In the genomic region with DNA sequence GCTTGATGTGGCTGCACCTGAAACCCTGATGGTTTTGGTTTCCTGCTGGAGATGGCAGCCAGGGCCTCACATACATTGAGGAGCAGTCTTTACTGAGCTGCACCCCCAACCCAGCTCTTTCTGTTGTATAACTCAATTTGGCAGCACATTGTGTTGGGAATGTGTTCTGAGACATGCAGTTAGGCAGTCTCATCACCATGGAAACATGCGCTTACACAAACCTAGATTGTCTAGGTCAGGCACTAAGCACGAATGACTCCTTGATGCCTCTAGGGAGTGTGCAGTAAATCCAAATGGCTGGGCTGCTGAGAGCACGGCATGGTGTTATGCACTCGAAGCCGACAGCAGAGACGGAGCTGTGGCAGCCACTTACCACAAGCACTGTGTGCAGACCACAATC, we compare ENCODE assay signal across 11 mouse cellular contexts. TPM values are rescaled to one million over a fixed set of nuclear protein-coding genes. Genes with fewer than 3 reads are reported as not detected.
DNase-seq lines count a peak whose midpoint lies in the region; ATAC-seq lines count a peak whose summit lies in the region.
"Had no signal": no experiment of that assay in that cellular context is flagged by ENCODE, and none has a peak within 500 bp of the region (broad histone marks: within the 10 kb centered on the region; RNA-seq: fewer than 3 reads in every experiment).

No protein-coding gene starts in this region.

- 44% methylated on average over 6 of the region's 6 CpGs for WGBS in neural tube, embryonic 15.5 days
- WGBS in intestine, embryonic 16.5 days: 78% methylated on average over 6 of the region's 6 CpGs

- no peak for DNase-seq in frontal cortex, postnatal 14 days (ENCODE audit: low spot score in 2 of 2)
- peak; percentile 18 to 32 for DNase-seq in left cerebral cortex, adult 18-20 months (ENCODE audit: low spot score in 2 of 2)
- DNase-seq in left cerebral cortex, adult 11 months (ENCODE audit: low spot score): no peak
- peak; percentile 53 to 68 for DNase-seq in right cerebral cortex, postnatal 10 days (ENCODE audit: low spot score in 2 of 2)
- no peak for DNase-seq in right cerebral cortex, postnatal 4 days
- DNase-seq: kidney, adult 2 months had no signal

- H3K4me2 ChIP-seq in neural tube, embryonic 15.5 days: no peak overlapping the region
- no peak overlapping the region for H3K4me2 ChIP-seq in intestine, embryonic 16.5 days (ENCODE audit: low read depth, low read length)
- H3K4me2 ChIP-seq: lung, embryonic 15.5 days had no signal

- peak; percentile 67 for ATAC-seq in frontal cortex, adult (ENCODE audit: low TSS enrichment)
- ATAC-seq in neural tube, embryonic 15.5 days (ENCODE audit: low FRiP score): peak; percentile 35; the same call in 1 of the 2 replicates
- no peak for ATAC-seq in intestine, embryonic 16.5 days

- H3K4me1 ChIP-seq in neural tube, embryonic 15.5 days: peaks cover 23% of the 10 kb centered on the region
- H3K4me1 ChIP-seq in intestine, embryonic 16.5 days (ENCODE audit: control insufficient read depth, insufficient read depth, low read length): no peaks in the 10 kb centered on the region; the same call in 1 of the 2 replicates

- no peak overlapping the region for H3K9ac ChIP-seq in neural tube, embryonic 15.5 days (replicated peaks)
- no peak overlapping the region for H3K9ac ChIP-seq in intestine, embryonic 16.5 days (ENCODE audit: low read depth, low read length)
- H3K9ac ChIP-seq: lung, embryonic 15.5 days had no signal

- H3K4me3 ChIP-seq in neural tube, embryonic 15.5 days (replicated peaks): no peak overlapping the region
- no peak overlapping the region for H3K4me3 ChIP-seq in intestine, embryonic 16.5 days (ENCODE audit: low read length)
- H3K4me3 ChIP-seq: hindbrain, embryonic 10.5 days; lung, embryonic 15.5 days had no signal

- no peak overlapping the region for H3K27ac ChIP-seq in neural tube, embryonic 15.5 days (replicated peaks)
- no peak overlapping the region for H3K27ac ChIP-seq in intestine, embryonic 16.5 days (ENCODE audit: low read length)
- H3K27ac ChIP-seq: hindbrain, embryonic 10.5 days had no signal

- peaks cover 4% of the 10 kb centered on the region; the same call in 1 of the 2 replicates for H3K27me3 ChIP-seq in neural tube, embryonic 15.5 days (replicated peaks)
- no peaks in the 10 kb centered on the region for H3K27me3 ChIP-seq in intestine, embryonic 16.5 days (replicated peaks; ENCODE audit: control insufficient read depth, insufficient read depth, low read length)

- no peaks in the 10 kb centered on the region for H3K9me3 ChIP-seq in neural tube, embryonic 15.5 days (replicated peaks)
- no peaks in the 10 kb centered on the region for H3K9me3 ChIP-seq in intestine, embryonic 16.5 days (ENCODE audit: control insufficient read depth, low read length)
- H3K9me3 ChIP-seq: hindbrain, embryonic 10.5 days; lung, embryonic 15.5 days had no signal

- H3K36me3 ChIP-seq in neural tube, embryonic 15.5 days: no peaks in the 10 kb centered on the region
- no peaks in the 10 kb centered on the region for H3K36me3 ChIP-seq in intestine, embryonic 16.5 days (ENCODE audit: control insufficient read depth, insufficient read depth, low read length)
- H3K36me3 ChIP-seq: hindbrain, embryonic 10.5 days; lung, embryonic 15.5 days had no signal

RNA-seq across cellular contexts. Expression of gene Kifc5b, which starts 22.5 kb away (rescaled TPM):
- total RNA-seq in left cerebral cortex, adult 18-20 months (2021): 1 to 10 TPM; 3.4 to 3.7 TPM
- polyA plus RNA-seq in neural tube, embryonic 15.5 days (2015; fragmentation: Nextera tagmentation; extraction: Ambion mirVana): 2.3 and 3.5 TPM in 2 replicates
- polyA plus RNA-seq in intestine, embryonic 16.5 days (2015; fragmentation: Nextera tagmentation; extraction: Ambion mirVana): 5.3 and 6.5 TPM in 2 replicates

RNA-seq across cellular contexts. Expression of gene Phf1, which starts 38.5 kb away (rescaled TPM):
- total RNA-seq in left cerebral cortex, adult 18-20 months (2021): 10 to 100 TPM; 39.5 to 46.7 TPM
- polyA plus RNA-seq in neural tube, embryonic 15.5 days (2015; fragmentation: Nextera tagmentation; extraction: Ambion mirVana): 27.5 and 30.5 TPM in 2 replicates
- polyA plus RNA-seq in intestine, embryonic 16.5 days (2015; fragmentation: Nextera tagmentation; extraction: Ambion mirVana): 6.8 and 8.0 TPM in 2 replicates

RNA-seq across cellular contexts. Expression of gene Cuta, which starts 45.0 kb away (rescaled TPM):
- total RNA-seq in left cerebral cortex, adult 18-20 months (2021): 100 to 1,000 TPM in 1 of 2 experiments, 10 to 100 TPM in 1; 97.8 to 103 TPM
- 141 and 152 TPM in 2 replicates for polyA plus RNA-seq in neural tube, embryonic 15.5 days (2015; fragmentation: Nextera tagmentation; extraction: Ambion mirVana)
- polyA plus RNA-seq in intestine, embryonic 16.5 days (2015; fragmentation: Nextera tagmentation; extraction: Ambion mirVana): 294 and 314 TPM in 2 replicates

RNA-seq across cellular contexts. Expression of gene Syngap1, which starts 46.7 kb away (rescaled TPM):
- total RNA-seq in left cerebral cortex, adult 18-20 months (2021): 100 to 1,000 TPM; 348 to 362 TPM
- polyA plus RNA-seq in neural tube, embryonic 15.5 days (2015; fragmentation: Nextera tagmentation; extraction: Ambion mirVana): 3.7 and 3.8 TPM in 2 replicates
- 0.66 and 1.1 TPM in 2 replicates for polyA plus RNA-seq in intestine, embryonic 16.5 days (2015; fragmentation: Nextera tagmentation; extraction: Ambion mirVana)

RNA-seq across cellular contexts. Expression of gene Nkx2-5, which starts 49.5 kb away (rescaled TPM):
- total RNA-seq in left cerebral cortex, adult 18-20 months (2021): not detected
- polyA plus RNA-seq in neural tube, embryonic 15.5 days (2015; fragmentation: Nextera tagmentation; extraction: Ambion mirVana): 0.13 TPM in 1 of 2 replicates, not detected in the other
- 0.09 TPM in 1 of 2 replicates, not detected in the other for polyA plus RNA-seq in intestine, embryonic 16.5 days (2015; fragmentation: Nextera tagmentation; extraction: Ambion mirVana)
- polyA plus RNA-seq: hindbrain, embryonic 10.5 days; kidney, adult 2 months had no signal

Comparison
In these comparisons a context has a peak if more than half of its experiments do, and no peak if none do; other contexts are left out.
1. DNase-seq: peak in left cerebral cortex, adult 18-20 months (2 of 2) and right cerebral cortex, postnatal 10 days (2 of 2); none in frontal cortex, postnatal 14 days (0 of 2), left cerebral cortex, adult 11 months (single experiment) and right cerebral cortex, postnatal 4 days (single experiment).